Mouse (Mus musculus) bone marrow macrophage, adult 2 months (primary cell): Measurements from ENCODE around the gene Thoc7.

Experiments used
- CTCF ChIP-seq: IDR thresholded peaks from 2 replicates; pipeline ENCODE4 v1.5.1; 2012; ENCODE audit warnings: low read depth, mild to moderate bottlenecking, low read length, moderate library complexity
- POLR2A ChIP-seq: IDR thresholded peaks from 2 replicates; pipeline ENCODE4 v1.6.1; 2012; ENCODE audit warnings: mild to moderate bottlenecking, low read depth, low read length, borderline replicate concordance

DNA sequence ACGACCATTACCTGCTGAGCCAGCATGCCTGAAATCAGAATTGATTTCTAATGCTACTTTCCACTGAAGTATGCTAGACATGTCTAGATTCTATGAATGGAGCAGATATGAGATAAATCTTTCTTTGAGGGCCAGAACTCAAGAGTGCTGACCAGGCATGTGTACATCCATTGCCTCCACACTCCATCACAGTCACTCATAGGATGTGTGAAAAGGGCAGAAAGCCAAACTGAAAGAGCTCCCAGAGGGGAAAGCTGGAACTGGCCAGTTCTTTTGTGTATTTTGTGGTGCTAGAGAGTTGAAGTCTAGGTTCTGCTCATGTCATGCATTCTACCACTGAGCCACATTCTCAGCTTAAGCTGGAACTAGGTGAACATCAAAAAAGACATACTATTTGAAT, 15.8 kb upstream of the Thoc7 start:
- TF ChIP-seq CTCF (no peak), POLR2A (no peak)
